Mouse (Mus musculus): ENCODE measurements around the gene Mrpl32. TPM values are rescaled to one million over a fixed set of nuclear protein-coding genes. Genes with fewer than 3 reads are reported as not detected.

The Mrpl32 gene
- polyA plus RNA-seq, 1 experiment from 2014 or later, result 140 TPM

Other genes with a start within 250 kb of the Mrpl32 start
- gene Hecw1, start 89.9 kb downstream of the Mrpl32 start, polyA plus RNA-seq (2015; fragmentation: Nextera tagmentation; extraction: Ambion mirVana), result 0.59 and 0.86 TPM in 2 replicates
- 196 and 205 TPM in 2 replicates for gene Psma2, start 75 bp upstream of the Mrpl32 start, polyA plus RNA-seq (2015; fragmentation: Nextera tagmentation; extraction: Ambion mirVana)
- gene AW209491, start 17.0 kb upstream of the Mrpl32 start, polyA plus RNA-seq (2015; fragmentation: Nextera tagmentation; extraction: Ambion mirVana), result 26.0 and 26.6 TPM in 2 replicates

Data from intestine, embryonic 15.5 days (tissue).